Mouse (Mus musculus): Measurements from ENCODE around the gene Gigyf2.

DNA sequence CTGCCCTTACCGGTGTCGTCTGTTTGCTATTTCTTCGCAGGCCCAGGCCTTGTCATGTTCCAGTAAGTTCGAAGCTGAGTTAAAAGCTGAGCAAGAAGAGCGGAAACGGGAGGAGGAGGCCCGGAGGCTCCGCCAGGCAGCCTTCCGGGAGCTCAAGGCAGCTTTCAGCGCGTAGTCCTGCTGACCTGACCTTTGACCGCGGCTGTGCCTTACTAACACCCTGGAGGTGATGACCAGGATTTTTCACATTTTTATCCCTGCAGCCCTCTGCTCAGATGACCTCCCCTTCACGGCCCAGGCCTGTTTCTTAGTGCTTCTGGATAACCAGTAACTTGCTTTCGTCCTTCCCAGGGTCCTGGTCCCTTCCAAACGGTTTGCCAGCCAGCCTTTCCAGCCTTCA is 17.2 kb upstream of the Gigyf2 start:
- TF ChIP-seq CTCF (IDR thresholded peaks at IDR 0.05; ENCODE audit: extremely low read depth, insufficient read depth, insufficient read length, insufficient replicate concordance) (no peak), POLR2A (IDR thresholded peaks at IDR 0.05; ENCODE audit: low read depth, low read length) (no peak)
